Mouse (Mus musculus): ENCODE measurements around the gene Lcn9.

- TF ChIP-seq POLR2A (IDR thresholded peaks at IDR 0.05; ENCODE audit: insufficient read length, low read depth) (no peak), MAX (IDR thresholded peaks at IDR 0.05; ENCODE audit: low read depth) (no peak), MYOD1 (IDR thresholded peaks at IDR 0.05; ENCODE audit: control insufficient read depth in 1 of 3, insufficient read length in 2 of 3, low read depth in 2 of 3) (no peak), TCF12 (IDR thresholded peaks at IDR 0.05; ENCODE audit: insufficient read depth, poor library complexity, severe bottlenecking) (no peak), POLR2AphosphoS2 (IDR thresholded peaks at IDR 0.05; ENCODE audit: insufficient read length, low read depth) (no peak), E2F4 (IDR thresholded peaks at IDR 0.05; ENCODE audit: insufficient read depth) (no peak)
Measured at GRCm38 (mm10) chr2:25785573-25786322, 37.2 kb upstream of the Lcn9 start.

Measured in myocyte (in vitro differentiated cells).